Mouse (Mus musculus): ENCODE measurements around the gene Prss29. TPM values are rescaled to one million over a fixed set of nuclear protein-coding genes. Genes with fewer than 3 reads are reported as not detected.
A peak's percentile ranks its signal among the peaks of the same experiment; 100 is the strongest.

The Prss29 gene
- total and polyA plus RNA-seq, 3 experiments, result not detected

DNA sequence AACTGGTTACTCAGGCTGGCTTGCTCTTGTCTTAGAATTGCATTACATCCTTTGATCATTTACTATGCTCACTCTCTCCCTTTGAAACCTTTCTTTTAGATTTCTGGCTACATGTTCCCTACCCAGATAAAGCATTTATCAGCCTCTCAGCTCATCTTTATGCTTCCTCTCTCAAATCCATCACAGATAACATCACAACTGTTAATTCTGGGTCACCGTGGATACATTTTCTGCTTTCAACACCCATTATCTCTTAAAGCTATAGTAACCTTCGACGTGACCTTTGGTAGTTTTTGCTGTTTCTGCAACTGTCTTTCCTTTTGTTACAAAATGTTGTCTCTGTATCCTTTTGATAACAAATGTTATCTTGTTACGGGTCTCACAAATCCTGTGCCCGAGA is 25.0 kb upstream of the Prss29 start:
- H3K9ac ChIP-seq (ENCODE audit: control insufficient read depth, low read depth, low read length, poor library complexity, severe bottlenecking), result no peak overlapping the region
- H3K4me3 ChIP-seq (ENCODE audit: control insufficient read depth in 1 of 2, insufficient read depth in 1 of 2, low read depth in 2 of 2, low read length in 2 of 2), result no peak overlapping the region
- H3K4me1 ChIP-seq (ENCODE audit: control insufficient read depth in 1 of 2, insufficient read depth in 2 of 2, low read length in 2 of 2), result peaks cover 16 to 17% of the 10 kb centered on the region in 2 experiments
- H3K27ac ChIP-seq (ENCODE audit: control insufficient read depth, low read depth, low read length), result peak overlapping the region; percentile 74
- H3K79me2 ChIP-seq (ENCODE audit: control insufficient read depth, insufficient read depth, low read length, poor library complexity), result no peaks in the 10 kb centered on the region
- H3K36me3 ChIP-seq (ENCODE audit: control insufficient read depth in 1 of 2, insufficient read depth in 2 of 2, low read length in 2 of 2), result peaks cover 0 to 18% of the 10 kb centered on the region in 2 experiments; a peak in 2 of 4 replicates
- H3K27me3 ChIP-seq (ENCODE audit: control insufficient read depth in 1 of 2, insufficient read depth in 2 of 2, low read length in 2 of 2), result no peaks in the 10 kb centered on the region; a peak in 2 of 4 replicates
- peak; percentile 73 for DNase-seq (ENCODE audit: low read depth, low spot score)
- H3K9me3 ChIP-seq (replicated peaks; ENCODE audit: insufficient read depth, low read length), result no peaks in the 10 kb centered on the region
- no peak for TF ChIP-seq TBP (IDR thresholded peaks at IDR 0.05; ENCODE audit: low read depth, low read length)
- TF ChIP-seq ZC3H11A (IDR thresholded peaks at IDR 0.05; ENCODE audit: low read depth, low read length), result no peak
- TF ChIP-seq KAT2A (conservative IDR thresholded peaks at IDR 0.05; ENCODE audit: low read depth, low read length), result 0 out of 2 replicates have a peak, but pooled peaks have one; percentile 19
- TF ChIP-seq NELFE (IDR thresholded peaks at IDR 0.05; ENCODE audit: low read depth, low read length), result no peak
- TF ChIP-seq UBTF (IDR thresholded peaks at IDR 0.05; ENCODE audit: borderline replicate concordance, insufficient read depth, low read depth, low read length), result no peak
- 0 out of 2 replicates have a peak, but pooled peaks have one; percentile 30 for TF ChIP-seq BHLHE40 (IDR thresholded peaks at IDR 0.05; ENCODE audit: borderline replicate concordance, low read depth, low read length)
- TF ChIP-seq E2F4 (IDR thresholded peaks at IDR 0.05; ENCODE audit: borderline replicate concordance, low read depth, low read length), result no peak
- TF ChIP-seq SMC3 (IDR thresholded peaks at IDR 0.05; ENCODE audit: low read depth, low read length), result no peak
- peak; percentile 79 for TF ChIP-seq TCF12 (IDR thresholded peaks at IDR 0.05; ENCODE audit: low read depth, low read length)
- no peak for TF ChIP-seq ZKSCAN1 (IDR thresholded peaks at IDR 0.05; ENCODE audit: low read depth, low read length)
- TF ChIP-seq GATA1 (IDR thresholded peaks at IDR 0.05; ENCODE audit: low read depth, low read length), result peak; percentile 96
- TF ChIP-seq NRF1 (IDR thresholded peaks at IDR 0.05; ENCODE audit: insufficient read depth, low read depth, low read length, poor library complexity, severe bottlenecking), result no peak
- no peak for TF ChIP-seq MAFK (IDR thresholded peaks at IDR 0.05; ENCODE audit: borderline replicate concordance, low read depth, low read length)
- TF ChIP-seq RCOR1 (IDR thresholded peaks at IDR 0.05; ENCODE audit: low read depth, low read length), result peak; percentile 84
- TF ChIP-seq CTCF (IDR thresholded peaks at IDR 0.05 in 2 of 3, conservative IDR thresholded peaks at IDR 0.05 in 1 of 3; ENCODE audit: control insufficient read depth in 1 of 3, insufficient read depth in 1 of 3, low read depth in 2 of 3, low read length in 3 of 3, poor library complexity in 1 of 3, severe bottlenecking in 1 of 3), result no peak
- TF ChIP-seq MAZ (IDR thresholded peaks at IDR 0.05; ENCODE audit: low read depth, low read length), result no peak
- TF ChIP-seq USF2 (IDR thresholded peaks at IDR 0.05; ENCODE audit: borderline replicate concordance in 1 of 2, insufficient read depth in 1 of 2, low read depth in 1 of 2, low read length in 2 of 2), result no peak
- TF ChIP-seq RAD21 (IDR thresholded peaks at IDR 0.05; ENCODE audit: low read depth, low read length), result no peak
- no peak for TF ChIP-seq CHD1 (IDR thresholded peaks at IDR 0.05; ENCODE audit: low read depth, low read length)
- no peak for TF ChIP-seq ELF1 (IDR thresholded peaks at IDR 0.05; ENCODE audit: low read depth, low read length)
- TF ChIP-seq MYB (IDR thresholded peaks at IDR 0.05; ENCODE audit: low read depth, low read length), result peak; percentile 85
- no peak for TF ChIP-seq POLR2AphosphoS2 (IDR thresholded peaks at IDR 0.05; ENCODE audit: low read length)
- no peak for TF ChIP-seq POLR2AphosphoS5 (IDR thresholded peaks at IDR 0.05; ENCODE audit: borderline replicate concordance, low read depth, low read length)
- TF ChIP-seq MAX (IDR thresholded peaks at IDR 0.05; ENCODE audit: low read length), result no peak
- TF ChIP-seq POLR2A (IDR thresholded peaks at IDR 0.05; ENCODE audit: control insufficient read depth in 1 of 2, insufficient read depth in 1 of 2, low read depth in 1 of 2, low read length in 2 of 2, poor library complexity in 1 of 2), result no peak
- no peak for TF ChIP-seq GABPA (IDR thresholded peaks at IDR 0.05; ENCODE audit: low read depth, low read length)
- no peak for TF ChIP-seq ZNF384 (IDR thresholded peaks at IDR 0.05; ENCODE audit: low read depth, low read length)
- no peak for TF ChIP-seq CHD2 (IDR thresholded peaks at IDR 0.05; ENCODE audit: low read length)
- TF ChIP-seq MYC (IDR thresholded peaks at IDR 0.05; ENCODE audit: low read depth, low read length), result no peak
- no peak for TF ChIP-seq ZMIZ1 (IDR thresholded peaks at IDR 0.05; ENCODE audit: low read depth, low read length)
- TF ChIP-seq USF1 (IDR thresholded peaks at IDR 0.05; ENCODE audit: low read depth, low read length), result no peak
- peak; percentile 53; the same call in 1 of the 2 replicates for TF ChIP-seq ETS1 (IDR thresholded peaks at IDR 0.05; ENCODE audit: low read depth, low read length)
- no peak for TF ChIP-seq JUND (IDR thresholded peaks at IDR 0.05; ENCODE audit: low read depth, low read length)
- TF ChIP-seq MEF2A (IDR thresholded peaks at IDR 0.05; ENCODE audit: extremely low read depth, insufficient replicate concordance, low read depth, low read length, poor library complexity, severe bottlenecking), result no peak
- TF ChIP-seq EP300 (IDR thresholded peaks at IDR 0.05; ENCODE audit: low read depth in 1 of 2, low read length in 2 of 2), result peak; percentile 81 to 91
- no peak for TF ChIP-seq MXI1 (IDR thresholded peaks at IDR 0.05; ENCODE audit: low read depth, low read length)
- TF ChIP-seq HCFC1 (IDR thresholded peaks at IDR 0.05; ENCODE audit: low read depth, low read length), result 0 out of 2 replicates have a peak, but pooled peaks have one; percentile 29
- TF ChIP-seq TAL1 (IDR thresholded peaks at IDR 0.05; ENCODE audit: low read length), result 0 out of 2 replicates have a peak, but pooled peaks have one; percentile 7
